Mouse (Mus musculus) myocyte (in vitro differentiated cells): ENCODE results near the gene Gm1113.

Experiments
- CEBPB ChIP-seq: IDR thresholded peaks from 2 replicates; pipeline ENCODE4 v1.6.1; 2011; ENCODE audit warnings: mild to moderate bottlenecking, moderate library complexity; ENCODE audit not compliant: poor library complexity, insufficient read depth, severe bottlenecking
- E2F4 ChIP-seq: IDR thresholded peaks from one replicate; pipeline ENCODE4 v1.6.1; 2011; ENCODE audit warnings: mild to moderate bottlenecking, control low read depth, moderate library complexity; ENCODE audit not compliant: insufficient read depth
- MYOG ChIP-seq, 3 experiments: IDR thresholded peaks; one replicate each; pipeline ENCODE4 v1.6.1; 2011; ENCODE audit warnings: control low read depth in 2 of 3, low read depth in 2 of 3, mild to moderate bottlenecking in 2 of 3; ENCODE audit not compliant: insufficient read length in 2 of 3, control insufficient read depth in 1 of 3, insufficient read depth in 1 of 3
- POLR2A ChIP-seq: IDR thresholded peaks from one replicate; pipeline ENCODE4 v1.6.1; 2011; ENCODE audit warnings: low read depth, mild to moderate bottlenecking, control low read depth, moderate library complexity; ENCODE audit not compliant: insufficient read length
- REST ChIP-seq: IDR thresholded peaks from one replicate; pipeline ENCODE4 v1.6.1; 2011; ENCODE audit warnings: mild to moderate bottlenecking, control low read depth, moderate library complexity; ENCODE audit not compliant: insufficient read depth, insufficient read length

DNA sequence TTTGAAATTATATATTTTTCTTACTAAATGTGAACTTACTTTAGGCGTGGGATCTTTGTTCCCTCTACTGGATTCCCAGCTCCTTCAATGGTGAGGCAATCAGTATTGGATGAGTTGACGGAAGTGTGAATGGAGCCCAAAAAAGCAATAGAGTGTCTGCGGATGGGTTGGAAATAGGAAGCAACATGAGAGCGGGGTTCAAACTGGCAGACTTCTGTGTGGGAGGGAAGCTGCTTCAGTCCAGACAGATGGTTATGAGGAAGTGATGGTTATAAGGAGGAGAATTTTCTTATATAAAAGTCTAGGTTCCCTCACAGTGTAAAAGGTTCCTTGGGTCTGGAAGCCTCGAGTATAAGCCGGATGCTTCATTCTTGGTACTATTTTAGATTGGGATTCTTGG is 38.6 kb downstream of the Gm1113 start:
- TF ChIP-seq CEBPB (no peak), MYOG (IDR thresholded peaks at IDR 0.05; ENCODE audit: control insufficient read depth in 1 of 3, insufficient read depth in 1 of 3, insufficient read length in 2 of 3, low read depth in 2 of 3) (no peak), REST (no peak), E2F4 (no peak), POLR2A (no peak)
